ENCODE assay signal across 21 mouse cellular contexts in genomic region chr9:119749112-119749511, GRCm38 (mm10). TPM values are rescaled to one million over a fixed set of nuclear protein-coding genes. Genes with fewer than 3 reads are reported as not detected.
"Had no signal": no experiment of that assay in that cellular context is flagged by ENCODE, and none has a peak within 500 bp of the region (broad histone marks: within the 10 kb centered on the region; RNA-seq: fewer than 3 reads in every experiment).

No protein-coding gene starts in this region.

- H3K4me3 ChIP-seq: liver, embryonic 13.5 days; liver, embryonic 15.5 days; megakaryocyte, embryonic 14.5 days; midbrain, embryonic 13.5 days; midbrain, embryonic 15.5 days; neural tube, embryonic 12.5 days; stomach, embryonic 15.5 days had no signal

- H3K27ac ChIP-seq: liver, embryonic 13.5 days; liver, embryonic 15.5 days; macrophage; midbrain, embryonic 13.5 days; midbrain, embryonic 15.5 days; neural tube, embryonic 12.5 days; stomach, embryonic 15.5 days; stomach, postnatal 0 days had no signal

- DNase-seq: liver; liver, embryonic 13.5 days; liver, postnatal 0 days; lung, adult 2 months; right cerebral cortex, postnatal 14 days; thymus, adult 2 months; thymus, postnatal 25 days; thymus, postnatal 4 days had no signal

- H3K9me3 ChIP-seq: liver, embryonic 13.5 days; liver, embryonic 15.5 days; midbrain, embryonic 15.5 days; stomach, embryonic 15.5 days had no signal

- H3K4me1 ChIP-seq: liver, embryonic 13.5 days; midbrain, embryonic 13.5 days; midbrain, embryonic 15.5 days; neural tube, embryonic 12.5 days; stomach, embryonic 15.5 days had no signal

- H3K27me3 ChIP-seq: liver, embryonic 13.5 days; liver, embryonic 15.5 days; midbrain, embryonic 13.5 days; midbrain, embryonic 15.5 days; neural tube, embryonic 12.5 days; stomach, embryonic 15.5 days had no signal

- ATAC-seq: liver, postnatal 0 days; midbrain, embryonic 13.5 days; midbrain, embryonic 15.5 days had no signal

- H3K9ac ChIP-seq: liver, embryonic 13.5 days; liver, embryonic 15.5 days; liver, postnatal 0 days; midbrain, embryonic 13.5 days; midbrain, embryonic 15.5 days; neural tube, embryonic 12.5 days; stomach, embryonic 15.5 days had no signal

- H3K4me2 ChIP-seq: liver, embryonic 11.5 days; liver, embryonic 13.5 days; liver, embryonic 15.5 days; midbrain, embryonic 11.5 days; midbrain, embryonic 13.5 days; midbrain, embryonic 15.5 days; neural tube, embryonic 12.5 days; stomach, embryonic 15.5 days had no signal

- H3K36me3 ChIP-seq: liver, embryonic 13.5 days; liver, embryonic 15.5 days; midbrain, embryonic 13.5 days; midbrain, embryonic 15.5 days; neural tube, embryonic 12.5 days; stomach, embryonic 15.5 days had no signal

RNA-seq across cellular contexts. Expression of gene Scn10a, which starts 30.0 kb away (rescaled TPM):
- polyA plus RNA-seq: macrophage; midbrain, embryonic 11.5 days; midbrain, embryonic 15.5 days; midbrain, postnatal 0 days; spleen, adult 2 months; stomach, embryonic 15.5 days; stomach, postnatal 0 days; urinary bladder, adult 2 months had no signal
